Mouse (Mus musculus) embryo, embryonic 11 days (tissue): ENCODE data around the gene Cyp2c55.

Source experiments
- DNase-seq: peaks from one replicate; pipeline ENCODE4 v3.0.0-alpha.2; 2015

Cyp2c55 gene

GRCm38 (mm10) chr19:39006715-39007114, at the start of gene Cyp2c55:
Cyp2c55 (plus strand) TSS chr19:39007019.
- no peak for DNase-seq

GRCm38 (mm10) chr19:38970741-38971140, 36.1 kb upstream of the Cyp2c55 start:
- DNase-seq: no peak

GRCm38 (mm10) chr19:38972581-38972980, 34.2 kb upstream of the Cyp2c55 start:
- no peak for DNase-seq

- no peak for DNase-seq
Measured at GRCm38 (mm10) chr19:38973666-38974065, 33.2 kb upstream of the Cyp2c55 start.

- DNase-seq: no peak
Measured at GRCm38 (mm10) chr19:38976269-38976668, 30.6 kb upstream of the Cyp2c55 start.

GRCm38 (mm10) chr19:38981966-38982365, 24.9 kb upstream of the Cyp2c55 start:
- peak; percentile 74 for DNase-seq

- DNase-seq: no peak
Measured at GRCm38 (mm10) chr19:38998248-38998647, 8.6 kb upstream of the Cyp2c55 start.

- no peak for DNase-seq
Measured at GRCm38 (mm10) chr19:38998676-38999075, 8.1 kb upstream of the Cyp2c55 start.

- DNase-seq: no peak
Measured at GRCm38 (mm10) chr19:39005132-39005531, 1.7 kb upstream of the Cyp2c55 start.

GRCm38 (mm10) chr19:39057928-39058327, 51.1 kb downstream of the Cyp2c55 start:
- DNase-seq: no peak

GRCm38 (mm10) chr19:39060719-39061118, 53.9 kb downstream of the Cyp2c55 start, which contains the start of gene Cyp2c65:
Cyp2c65 (plus strand) TSS chr19:39061015.
- DNase-seq: no peak
